20 mouse cellular contexts compared by ENCODE assay signal in genomic region chr5:98024545-98024944, GRCm38 (mm10).
"Had no signal": no experiment of that assay in that cellular context is flagged by ENCODE, and none has a peak within 500 bp of the region (broad histone marks: within the 10 kb centered on the region; RNA-seq: fewer than 3 reads in every experiment).

No protein-coding gene starts in this region.

- H3K4me2 ChIP-seq: lung, embryonic 15.5 days; midbrain, embryonic 11.5 days; midbrain, embryonic 13.5 days; midbrain, embryonic 15.5 days; neural tube, embryonic 12.5 days had no signal

- H3K9ac ChIP-seq: liver, embryonic 14.5 days; lung, embryonic 15.5 days; midbrain, embryonic 13.5 days; midbrain, embryonic 15.5 days; neural tube, embryonic 12.5 days had no signal

- H3K27me3 ChIP-seq: lung, embryonic 15.5 days; megakaryocyte, embryonic 14.5 days; midbrain, embryonic 13.5 days; midbrain, embryonic 15.5 days; neural tube, embryonic 12.5 days had no signal

- H3K27ac ChIP-seq: liver, embryonic 14.5 days; lung, embryonic 15.5 days; macrophage; midbrain, embryonic 13.5 days; midbrain, embryonic 15.5 days; neural tube, embryonic 12.5 days had no signal

- ATAC-seq: lung, postnatal 0 days; midbrain, embryonic 13.5 days; midbrain, embryonic 15.5 days had no signal

- H3K4me3 ChIP-seq: lung, embryonic 15.5 days; megakaryocyte, embryonic 14.5 days; midbrain, embryonic 13.5 days; midbrain, embryonic 15.5 days; neural tube, embryonic 12.5 days had no signal

- H3K36me3 ChIP-seq: midbrain, embryonic 13.5 days; midbrain, embryonic 15.5 days; neural tube, embryonic 12.5 days had no signal

- DNase-seq: lung, adult 2 months; lung, postnatal 14 days; lung, postnatal 36 days; retina, postnatal 1 day; right cerebral cortex, adult 18-20 months; right cerebral cortex, postnatal 25 days; right cerebral cortex, postnatal 4 days; spleen, adult 18-20 months; thymus, adult 18-20 months; thymus, postnatal 14 days; thymus, postnatal 36 days had no signal

- H3K9me3 ChIP-seq: lung, embryonic 15.5 days; megakaryocyte, embryonic 14.5 days; midbrain, embryonic 13.5 days; midbrain, embryonic 15.5 days; neural tube, embryonic 12.5 days had no signal

- H3K4me1 ChIP-seq: midbrain, embryonic 15.5 days; neural tube, embryonic 12.5 days had no signal
